Mouse (Mus musculus) stomach, postnatal 0 days (tissue): ENCODE data around the gene Mmp28. TPM values are rescaled to one million over a fixed set of nuclear protein-coding genes. Genes with fewer than 3 reads are reported as not detected.

Experiments
- ATAC-seq: fragments of 200-750 bp; cut with Nextera tagmentation; 2 replicates; pipeline ENCODE4 v1.8.0; 2017; ENCODE audit not compliant: low FRiP score, low TSS enrichment
- DNase-seq: peaks from one replicate; pipeline ENCODE4 v3.0.0-alpha.2; 2016; ENCODE audit warnings: low spot score
- H3K27ac ChIP-seq: fragments of 300-500 bp; sonication (generic); replicated peaks from 2 replicates; pipeline ENCODE4 v1.5.1; 2014; ENCODE audit warnings: mild to moderate bottlenecking, control low read depth
- H3K27me3 ChIP-seq: fragments of 300-500 bp; sonication (generic); 2 replicates; pipeline ENCODE4 v1.6.1; 2014; ENCODE audit warnings: low read length; ENCODE audit not compliant: control insufficient read depth, insufficient read depth
- H3K36me3 ChIP-seq: fragments of 300-500 bp; sonication (generic); 2 replicates; pipeline ENCODE4 v1.6.1; 2014; ENCODE audit warnings: low read length, mixed read lengths; ENCODE audit not compliant: control insufficient read depth, insufficient read depth
- H3K4me1 ChIP-seq: fragments of 300-500 bp; sonication (generic); replicated peaks from 2 replicates; pipeline ENCODE4 v1.6.1; 2014; ENCODE audit warnings: antibody characterized with exemption; ENCODE audit not compliant: control insufficient read depth, insufficient read depth
- H3K4me2 ChIP-seq: fragments of 300-500 bp; sonication (generic); replicated peaks from 2 replicates; pipeline ENCODE4 v1.6.1; 2014; ENCODE audit warnings: low read depth, mild to moderate bottlenecking, control low read depth, moderate library complexity
- H3K4me3 ChIP-seq: fragments of 300-500 bp; sonication (generic); 2 replicates; pipeline ENCODE4 v1.5.1; 2014; ENCODE audit warnings: low read depth, low read length, control low read depth
- H3K9ac ChIP-seq: fragments of 300-500 bp; sonication (generic); 2 replicates; pipeline ENCODE4 v1.6.1; 2014; ENCODE audit warnings: mild to moderate bottlenecking, low read length, control low read depth, mixed read lengths
- H3K9me3 ChIP-seq: fragments of 300-500 bp; sonication (generic); 2 replicates; pipeline ENCODE4 v1.6.1; 2016; ENCODE audit warnings: low read length; ENCODE audit not compliant: control insufficient read depth
- CTCF ChIP-seq: IDR thresholded peaks from 2 replicates; pipeline ENCODE4 v1.5.1; 2016; ENCODE audit warnings: antibody characterized with exemption, low read depth, mild to moderate bottlenecking, moderate library complexity
- EP300 ChIP-seq: optimal IDR thresholded peaks from 2 replicates; pipeline ENCODE3; 2016; ENCODE audit warnings: antibody characterized with exemption
- WGBS: fragments of 180-500 bp; shearing (Covaris S2); extraction: QIAGEN DNeasy Blood & Tissue Kit; methylation state at CpG from one replicate; pipeline ENCODE4 v1.1.7; 2014; 5-methylcytosine and 5-hydroxymethylcytosine counted together
- polyA plus RNA-seq: library from polyadenylated mRNA; unstranded; fragments of >200 nt; fragmentation: Nextera tagmentation; extraction: Ambion mirVana; gene quantifications from 2 replicates; pipeline ENCODE4 v1.2.1, GENCODE M21; 2015

Gene Mmp28
- polyA plus RNA-seq, 1 experiment from 2014 or later, result 6.4 TPM

DNA sequence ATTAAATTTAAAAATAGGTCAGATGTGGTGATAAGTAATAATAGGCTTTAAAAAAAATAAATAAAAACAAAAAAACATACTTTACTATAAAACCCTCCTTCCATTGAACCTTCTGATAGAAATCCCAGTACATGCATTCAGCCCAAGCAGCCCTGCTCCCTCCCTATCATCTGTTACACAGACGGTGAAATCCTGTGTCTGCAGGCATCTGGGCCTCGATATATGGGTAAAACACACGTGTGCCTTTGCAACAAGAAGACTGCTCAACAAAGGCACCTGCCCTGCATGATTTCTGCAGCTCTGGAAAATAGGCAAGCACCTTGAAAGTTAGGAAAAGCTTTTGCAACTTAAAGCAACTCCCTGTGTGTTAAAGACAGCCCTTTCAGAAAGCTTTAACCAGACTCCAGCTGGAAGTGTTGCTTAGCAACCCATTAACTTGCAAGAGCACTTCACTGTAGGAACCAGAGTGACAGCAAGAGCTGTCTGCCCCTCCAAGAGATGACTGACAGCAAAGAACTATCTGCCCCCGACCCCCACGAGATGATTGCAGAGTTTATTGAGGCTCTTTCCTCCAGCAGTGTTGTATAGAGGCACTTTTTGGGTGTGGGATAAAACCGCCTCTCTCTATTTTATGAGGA, 68.0 kb downstream of the Mmp28 start:
- ATAC-seq (no peak), DNase-seq (no peak)
- Histone ChIP-seq H3K27ac (no peak overlapping the region), H3K9ac (no peak overlapping the region), H3K4me2 (no peak overlapping the region), H3K4me3 (no peak overlapping the region), H3K27me3 (no peaks in the 10 kb centered on the region), H3K4me1 (no peaks in the 10 kb centered on the region), H3K36me3 (peaks cover 18% of the 10 kb centered on the region), H3K9me3 (no peaks in the 10 kb centered on the region)
- WGBS, result 65% methylated on average over 6 of the region's 6 CpGs
- no peak for TF ChIP-seq EP300
- no peak for TF ChIP-seq CTCF

DNA sequence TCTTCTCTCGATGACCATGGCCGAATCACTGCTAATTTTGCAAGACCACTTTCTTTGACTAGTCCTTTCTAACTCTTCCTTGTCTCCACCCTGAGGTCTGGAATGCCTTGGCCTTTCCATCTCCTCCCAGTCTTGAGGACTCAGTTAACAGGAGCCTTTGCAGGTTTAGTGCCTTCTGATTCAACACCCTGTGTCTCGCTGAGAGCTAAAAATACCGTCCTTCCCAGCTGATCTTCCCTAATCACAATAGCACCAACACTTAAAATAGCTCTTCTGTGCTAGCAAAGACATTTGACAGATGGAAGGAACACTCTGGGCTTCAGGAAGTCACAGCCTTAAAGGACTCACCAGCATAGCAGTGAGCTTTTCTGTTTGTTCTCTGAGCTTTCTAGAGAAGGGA, 69.8 kb downstream of the Mmp28 start:
- H3K9ac ChIP-seq, result no peak overlapping the region
- DNase-seq (no peak), ATAC-seq (no peak)
- H3K36me3 ChIP-seq, result peaks cover 17% of the 10 kb centered on the region
- no peaks in the 10 kb centered on the region for H3K9me3 ChIP-seq
- H3K4me3 ChIP-seq, result no peak overlapping the region
- no peaks in the 10 kb centered on the region for H3K4me1 ChIP-seq
- H3K27ac ChIP-seq, result no peak overlapping the region
- no peak overlapping the region for H3K4me2 ChIP-seq
- WGBS, result 88% methylated on average over 4 of the region's 4 CpGs
- H3K27me3 ChIP-seq, result no peaks in the 10 kb centered on the region
- no peak for TF ChIP-seq CTCF
- TF ChIP-seq EP300, result no peak

Other genes with a start within 250 kb of the Mmp28 start
- 0.04 TPM in 2 replicates for gene Slfn14, start 176.3 kb downstream of the Mmp28 start, polyA plus RNA-seq
- 20.0 and 21.5 TPM in 2 replicates for gene Ap2b1, start 164.0 kb downstream of the Mmp28 start, polyA plus RNA-seq
- 9.1 and 10.1 TPM in 2 replicates for gene Pex12, start 160.5 kb downstream of the Mmp28 start, polyA plus RNA-seq
- gene Rasl10b, start 53.9 kb downstream of the Mmp28 start, polyA plus RNA-seq, result 0.69 and 1.1 TPM in 2 replicates
- 0.11 and 0.21 TPM in 2 replicates for gene Gas2l2, start 33.6 kb downstream of the Mmp28 start, polyA plus RNA-seq
- gene 1700020L24Rik, start 25.4 kb downstream of the Mmp28 start, polyA plus RNA-seq, result 0.68 and 0.98 TPM in 2 replicates
- gene Taf15, start 10.0 kb upstream of the Mmp28 start, polyA plus RNA-seq, result 2.8 and 4.0 TPM in 2 replicates
- not detected in 2 replicates for gene Heatr9, start 59.1 kb upstream of the Mmp28 start, polyA plus RNA-seq
- 0.33 and 1.1 TPM in 2 replicates for gene Ccl5, start 67.4 kb upstream of the Mmp28 start, polyA plus RNA-seq
- 2.5 and 3.5 TPM in 2 replicates for gene Ccl9, start 115.6 kb upstream of the Mmp28 start, polyA plus RNA-seq
- 57.9 and 58.5 TPM in 2 replicates for gene Ccl6, start 130.0 kb upstream of the Mmp28 start, polyA plus RNA-seq
- gene Rpl9-ps1, start 182.6 kb upstream of the Mmp28 start, polyA plus RNA-seq, result not detected in 2 replicates
- 0.18 and 0.29 TPM in 2 replicates for gene Ccl3, start 186.3 kb upstream of the Mmp28 start, polyA plus RNA-seq
- 0.16 and 0.25 TPM in 2 replicates for gene Ccl4, start 199.5 kb upstream of the Mmp28 start, polyA plus RNA-seq
- gene Wfdc17, start 240.9 kb upstream of the Mmp28 start, polyA plus RNA-seq, result 0.81 and 2.7 TPM in 2 replicates
- 0.87 and 2.7 TPM in 2 replicates for gene Wfdc18, start 245.9 kb upstream of the Mmp28 start, polyA plus RNA-seq